Mouse (Mus musculus) limb, embryonic 15.5 days (tissue): ENCODE measurements around the gene Hoxa7. TPM values are rescaled to one million over a fixed set of nuclear protein-coding genes. Genes with fewer than 3 reads are reported as not detected.

Source experiments
- ATAC-seq: fragments of 200-750 bp; cut with Nextera tagmentation; 2 replicates; pipeline ENCODE4 v1.8.0; 2017; ENCODE audit warnings: low read depth, moderate TSS enrichment; ENCODE audit not compliant: insufficient number of reproducible peaks, low FRiP score, low TSS enrichment
- H3K27ac ChIP-seq: fragments of 300-500 bp; sonication (generic); 2 replicates; pipeline ENCODE4 v1.5.1; 2015; ENCODE audit warnings: moderate library complexity, mild to moderate bottlenecking, inconsistent platforms
- H3K27me3 ChIP-seq: fragments of 300-500 bp; sonication (generic); 2 replicates; pipeline ENCODE4 v1.6.1; 2015; ENCODE audit warnings: inconsistent platforms
- H3K36me3 ChIP-seq: fragments of 300-500 bp; sonication (generic); 2 replicates; pipeline ENCODE4 v1.6.1; 2015; ENCODE audit warnings: inconsistent platforms
- H3K4me1 ChIP-seq: fragments of 300-500 bp; sonication (generic); 2 replicates; pipeline ENCODE4 v1.6.1; 2015; ENCODE audit warnings: inconsistent platforms
- H3K4me2 ChIP-seq: fragments of 300-500 bp; sonication (generic); 2 replicates; pipeline ENCODE4 v1.6.1; 2015; ENCODE audit warnings: mild to moderate bottlenecking, inconsistent platforms
- H3K4me3 ChIP-seq: fragments of 300-500 bp; sonication (generic); 2 replicates; pipeline ENCODE4 v1.5.1; 2015; ENCODE audit warnings: mild to moderate bottlenecking, inconsistent platforms
- H3K9ac ChIP-seq: fragments of 300-500 bp; sonication (generic); 2 replicates; pipeline ENCODE4 v1.6.1; 2015; ENCODE audit warnings: inconsistent platforms
- H3K9me3 ChIP-seq: fragments of 300-500 bp; sonication (generic); 2 replicates; pipeline ENCODE4 v1.6.1; 2016; ENCODE audit warnings: inconsistent platforms
- WGBS: fragments of 180-500 bp; shearing (Covaris S2); methylation state at CpG from one replicate; pipeline ENCODE4 v1.1.7; 2015; 5-methylcytosine and 5-hydroxymethylcytosine counted together
- polyA plus RNA-seq: library from polyadenylated mRNA; unstranded; fragments of >200 nt; fragmentation: Nextera tagmentation; extraction: Ambion mirVana; gene quantifications from 2 replicates; pipeline ENCODE4 v1.2.1, GENCODE M21; 2015

The Hoxa7 gene
- polyA plus RNA-seq, 1 experiment from 2014 or later, result 12.0 TPM

DNA sequence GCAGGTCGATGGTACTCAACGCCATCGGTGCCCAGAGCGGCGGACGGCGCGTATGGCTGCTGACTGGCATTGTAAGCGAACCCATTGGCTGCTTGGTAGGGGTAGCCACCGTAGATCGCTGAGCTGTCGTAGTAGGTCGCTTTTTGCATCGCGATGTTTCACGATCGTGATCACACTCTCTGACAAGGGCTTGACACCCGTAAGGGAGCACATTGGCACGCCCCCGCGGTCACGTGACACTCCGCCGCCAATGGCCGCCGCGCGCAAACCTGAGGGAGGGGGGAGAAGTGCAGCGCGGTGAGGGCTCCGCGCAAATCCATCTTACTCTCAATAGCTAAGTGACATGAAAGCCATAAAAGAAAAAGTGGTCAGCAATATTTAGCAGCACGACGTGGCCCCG, 49.2 kb downstream of the Hoxa7 start:
- Histone ChIP-seq H3K27ac (peak overlapping the region; percentile 59; the same call in 1 of the 2 replicates), H3K9me3 (no peaks in the 10 kb centered on the region), H3K36me3 (peaks cover 5% of the 10 kb centered on the region; the same call in 1 of the 2 replicates), H3K4me2 (peak overlapping the region; percentile 64), H3K27me3 (peaks cover 77% of the 10 kb centered on the region), H3K4me3 (peak overlapping the region; percentile 38), H3K4me1 (peaks cover 51% of the 10 kb centered on the region), H3K9ac (no peak overlapping the region)
- peak; percentile 71 for ATAC-seq
- 4% methylated on average over 35 of the region's 35 CpGs for WGBS

DNA sequence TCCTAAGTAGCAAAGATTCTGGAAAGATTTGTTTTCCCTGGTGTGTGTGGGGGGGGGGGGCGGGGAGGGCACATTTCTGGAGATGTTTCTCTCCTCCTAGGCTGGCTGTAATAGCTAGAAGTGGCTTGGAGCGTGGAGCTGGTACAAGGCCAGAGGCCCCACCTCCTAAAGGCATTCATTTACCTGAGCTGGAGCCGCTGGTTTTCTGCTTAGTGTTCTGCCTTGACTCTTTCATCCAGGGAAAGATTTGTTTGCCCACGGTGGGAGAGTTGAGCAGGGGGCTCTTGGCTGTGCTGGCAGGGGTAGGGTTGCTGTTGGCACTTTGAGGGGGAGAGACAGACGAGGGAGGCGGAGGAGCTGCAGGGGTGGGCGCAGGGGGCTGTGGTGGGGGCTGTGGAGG, 49.7 kb downstream of the Hoxa7 start:
- Histone ChIP-seq H3K4me2 (peak overlapping the region; percentile 64), H3K27ac (peak overlapping the region; percentile 47; the same call in 1 of the 2 replicates), H3K36me3 (peaks cover 5% of the 10 kb centered on the region; the same call in 1 of the 2 replicates), H3K9ac (no peak overlapping the region), H3K4me1 (peaks cover 46% of the 10 kb centered on the region), H3K27me3 (peaks cover 75% of the 10 kb centered on the region), H3K4me3 (peak overlapping the region; percentile 38; the same call in 1 of the 2 replicates), H3K9me3 (no peaks in the 10 kb centered on the region)
- no peak; the same call in 1 of the 2 replicates for ATAC-seq
- WGBS, result 35% methylated on average over 7 of the region's 7 CpGs

DNA sequence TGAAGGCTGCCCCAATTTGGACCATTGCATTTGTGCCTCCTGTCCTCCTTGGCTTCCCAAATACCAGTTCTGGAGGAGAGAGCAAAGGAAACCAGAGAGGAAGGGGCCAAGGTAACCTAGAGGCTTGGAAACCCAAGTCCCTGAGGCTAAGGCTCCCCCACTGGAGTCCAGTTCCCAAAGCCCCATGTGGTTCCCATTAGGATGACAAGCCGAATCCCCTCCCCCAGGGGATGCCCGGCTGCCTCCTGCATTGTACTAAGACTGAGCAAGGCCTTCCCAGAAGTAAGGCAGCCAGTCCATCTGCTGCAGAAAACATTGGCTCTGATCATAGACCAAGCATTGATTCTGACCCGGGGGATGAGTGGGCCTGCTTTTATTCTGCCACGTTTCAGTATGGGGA, 50.3 kb downstream of the Hoxa7 start:
- Histone ChIP-seq H3K4me1 (peaks cover 39% of the 10 kb centered on the region), H3K27me3 (peaks cover 75% of the 10 kb centered on the region), H3K36me3 (peaks cover 5% of the 10 kb centered on the region; the same call in 1 of the 2 replicates), H3K4me3 (no peak overlapping the region), H3K4me2 (no peak overlapping the region), H3K9me3 (no peaks in the 10 kb centered on the region), H3K9ac (no peak overlapping the region), H3K27ac (0 out of 2 replicates have a peak overlapping the region, but pooled peaks have one; percentile 2)
- WGBS, result 32% methylated on average over 4 of the region's 4 CpGs
- ATAC-seq, result no peak

DNA sequence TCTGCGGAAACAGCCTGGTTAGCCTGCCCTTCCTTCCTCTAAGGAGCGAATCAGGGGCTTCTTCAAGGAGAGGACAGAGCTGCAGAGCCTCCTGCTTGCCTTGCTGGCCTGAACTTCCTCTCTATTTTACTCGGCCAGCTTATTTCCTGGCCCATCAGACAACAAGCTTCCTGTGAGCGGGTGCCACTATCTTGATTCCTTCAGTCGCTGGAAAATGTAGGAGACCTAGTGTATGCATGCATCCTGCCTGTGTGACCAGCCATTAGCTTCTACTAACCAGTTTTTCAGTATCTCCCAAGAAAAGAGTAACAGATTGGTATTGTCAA, 50.8 kb downstream of the Hoxa7 start:
- ATAC-seq, result no peak
- Histone ChIP-seq H3K27me3 (peaks cover 78% of the 10 kb centered on the region), H3K4me3 (no peak overlapping the region), H3K9me3 (no peaks in the 10 kb centered on the region), H3K4me2 (no peak overlapping the region), H3K4me1 (peaks cover 36% of the 10 kb centered on the region), H3K27ac (peak overlapping the region; percentile 47; the same call in 1 of the 2 replicates), H3K36me3 (peaks cover 5% of the 10 kb centered on the region; the same call in 1 of the 2 replicates), H3K9ac (no peak overlapping the region)
- 57% methylated on average over 5 of the region's 5 CpGs for WGBS

DNA sequence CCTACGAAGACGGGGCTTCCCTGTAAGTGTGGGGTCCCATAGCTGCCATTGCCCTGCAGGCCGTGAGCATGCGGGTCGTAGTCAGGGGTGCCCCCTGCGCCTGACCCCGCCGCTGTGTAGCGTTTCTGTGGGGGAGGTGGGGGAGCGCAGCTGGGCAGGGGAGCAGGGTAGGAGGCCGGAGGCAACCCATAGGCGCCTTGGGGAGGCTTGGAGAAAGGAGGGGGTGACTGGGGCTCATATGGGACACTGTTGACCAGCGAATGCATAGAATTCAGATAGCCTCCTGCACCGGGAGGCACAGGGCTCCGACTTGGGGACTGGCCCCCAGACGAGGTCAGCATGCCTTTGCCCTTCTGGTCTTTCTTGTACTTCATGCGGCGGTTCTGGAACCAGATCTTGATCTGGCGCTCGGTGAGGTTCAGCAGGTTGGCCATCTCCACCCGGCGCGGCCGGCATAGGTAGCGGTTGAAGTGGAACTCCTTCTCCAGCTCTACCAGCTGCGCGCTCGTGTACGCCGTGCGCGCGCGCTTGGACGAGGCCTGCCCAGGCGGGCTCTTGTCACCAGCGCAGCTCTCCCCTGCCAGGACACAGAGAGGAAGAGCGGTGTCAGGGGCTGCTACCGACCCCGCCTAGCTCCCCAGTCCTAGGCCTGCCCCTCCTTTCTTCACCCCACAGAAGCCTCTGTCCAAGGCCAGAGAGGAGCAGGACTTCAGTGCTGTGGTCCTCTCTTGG, 51.3 kb downstream of the Hoxa7 start:
- peak overlapping the region; percentile 47; the same call in 1 of the 2 replicates for H3K27ac ChIP-seq
- peaks cover 5% of the 10 kb centered on the region; the same call in 1 of the 2 replicates for H3K36me3 ChIP-seq
- H3K4me2 ChIP-seq, result no peak overlapping the region
- peaks cover 36% of the 10 kb centered on the region for H3K4me1 ChIP-seq
- H3K9me3 ChIP-seq, result no peaks in the 10 kb centered on the region
- H3K27me3 ChIP-seq, result peaks cover 80% of the 10 kb centered on the region
- no peak overlapping the region for H3K4me3 ChIP-seq
- WGBS, result 61% methylated on average over 40 of the region's 40 CpGs
- no peak for ATAC-seq
- no peak overlapping the region for H3K9ac ChIP-seq

DNA sequence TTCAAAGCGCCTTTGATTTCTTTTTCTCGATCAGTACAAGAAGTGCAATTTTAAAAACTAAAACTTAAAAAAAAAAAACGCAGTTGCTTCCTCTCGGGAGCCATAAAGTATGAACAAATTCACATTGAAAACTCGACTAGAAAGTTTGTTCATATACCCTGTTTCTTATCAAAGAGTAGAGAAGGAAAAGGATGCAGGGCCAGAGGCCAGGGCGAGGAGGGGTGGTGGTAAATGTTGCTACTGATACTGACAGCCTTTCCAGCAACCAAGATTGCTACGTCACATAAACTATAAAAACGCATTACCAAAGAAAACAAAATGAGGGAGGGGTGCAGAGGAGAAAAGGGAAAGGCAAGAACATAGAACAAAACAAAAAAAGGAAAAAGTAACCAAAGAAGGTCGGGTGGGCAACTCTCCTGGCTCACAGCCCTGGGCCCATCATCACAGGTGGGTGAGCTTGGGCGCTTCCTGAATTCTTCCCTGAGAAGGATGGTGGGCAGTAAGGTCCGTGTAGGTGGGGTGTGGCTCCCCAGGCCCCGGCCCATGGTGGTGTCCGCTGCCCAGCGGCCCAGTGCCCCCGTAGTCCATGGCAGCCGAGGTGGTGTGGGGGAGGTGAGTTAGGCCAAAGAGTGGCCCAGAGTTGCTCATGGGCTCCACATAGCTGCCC, 52.0 kb downstream of the Hoxa7 start:
- peaks cover 76% of the 10 kb centered on the region for H3K27me3 ChIP-seq
- H3K9ac ChIP-seq, result no peak overlapping the region
- no peak for ATAC-seq
- no peak overlapping the region for H3K4me3 ChIP-seq
- no peak overlapping the region for H3K27ac ChIP-seq
- H3K4me1 ChIP-seq, result peaks cover 36% of the 10 kb centered on the region
- H3K4me2 ChIP-seq, result no peak overlapping the region
- no peaks in the 10 kb centered on the region for H3K9me3 ChIP-seq
- peaks cover 5% of the 10 kb centered on the region; the same call in 1 of the 2 replicates for H3K36me3 ChIP-seq
- WGBS, result 66% methylated on average over 16 of the region's 16 CpGs

DNA sequence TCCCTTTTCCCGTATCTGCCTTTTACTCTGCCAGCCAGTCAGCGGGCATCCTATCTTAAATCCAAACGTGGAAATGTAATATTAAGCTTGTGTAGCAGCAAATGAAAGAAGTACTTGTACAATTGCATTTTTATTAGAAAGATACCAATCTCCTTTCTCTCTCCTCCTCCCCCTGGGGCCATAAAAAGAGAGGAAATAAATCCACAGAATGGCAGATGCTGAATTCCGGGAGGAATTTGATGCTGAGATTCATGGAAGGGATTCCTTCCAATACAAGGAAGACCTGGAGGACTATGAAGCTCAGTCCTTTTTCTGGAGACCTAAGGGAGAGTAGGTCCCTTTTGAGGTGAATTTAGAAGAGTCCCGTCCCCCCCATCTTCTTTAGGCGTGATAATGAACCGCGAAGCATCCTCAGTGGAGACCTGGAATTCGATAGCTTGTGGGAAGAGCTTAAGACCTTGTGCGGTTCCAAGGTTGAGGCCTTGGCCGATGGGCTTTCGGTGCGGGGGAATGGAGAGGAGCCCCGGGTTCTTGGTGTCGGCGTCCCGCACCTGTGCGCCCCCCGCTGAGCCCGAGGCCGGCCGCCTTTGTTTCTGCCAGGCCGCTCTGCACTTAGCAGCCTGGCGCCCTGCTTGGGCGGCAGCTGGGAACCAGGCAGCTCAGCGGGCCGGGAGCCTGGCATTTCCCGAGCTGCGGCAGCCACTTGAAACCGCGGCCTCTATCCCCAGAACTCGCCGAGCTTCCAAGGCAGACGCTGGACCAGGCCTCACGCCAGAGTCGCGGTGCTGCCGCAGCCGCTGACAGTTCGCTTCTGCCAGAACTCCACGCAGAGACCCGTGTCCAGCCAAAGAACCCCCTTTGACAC, 53.2 kb downstream of the Hoxa7 start:
- Histone ChIP-seq H3K4me1 (peaks cover 43% of the 10 kb centered on the region), H3K9ac (no peak overlapping the region), H3K27me3 (peaks cover 84% of the 10 kb centered on the region), H3K27ac (no peak overlapping the region), H3K9me3 (no peaks in the 10 kb centered on the region), H3K4me3 (no peak overlapping the region), H3K4me2 (peak overlapping the region; percentile 17; the same call in 1 of the 2 replicates), H3K36me3 (peaks cover 5% of the 10 kb centered on the region; the same call in 1 of the 2 replicates)
- WGBS, result 35% methylated on average over 42 of the region's 42 CpGs
- no peak for ATAC-seq

DNA sequence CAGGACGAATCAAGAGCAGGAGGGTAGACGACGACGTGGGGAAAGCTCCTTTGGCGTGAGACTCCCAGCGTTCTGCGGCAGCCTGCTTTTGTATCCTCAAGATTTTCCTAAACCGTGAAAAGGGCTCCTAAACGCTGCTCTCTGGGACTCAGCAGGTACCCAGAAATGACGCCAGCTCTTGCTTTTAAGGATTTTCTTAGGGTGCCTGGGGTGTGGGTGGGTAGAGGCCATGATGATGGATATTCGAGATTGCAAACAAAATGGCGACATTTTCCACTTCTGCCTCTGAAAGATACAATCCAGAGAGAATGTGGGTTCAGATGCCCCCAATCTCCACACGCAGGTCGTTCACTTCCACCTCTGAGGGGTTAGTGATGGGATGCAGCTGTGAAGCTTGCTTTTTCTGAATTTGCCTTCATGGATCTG, 53.9 kb downstream of the Hoxa7 start:
- Histone ChIP-seq H3K9ac (no peak overlapping the region), H3K27ac (no peak overlapping the region), H3K36me3 (peaks cover 5% of the 10 kb centered on the region; the same call in 1 of the 2 replicates), H3K27me3 (peaks cover 88% of the 10 kb centered on the region), H3K4me3 (no peak overlapping the region), H3K4me1 (peaks cover 39% of the 10 kb centered on the region), H3K4me2 (no peak overlapping the region), H3K9me3 (no peaks in the 10 kb centered on the region)
- WGBS, result 53% methylated on average over 14 of the region's 14 CpGs
- ATAC-seq, result no peak

DNA sequence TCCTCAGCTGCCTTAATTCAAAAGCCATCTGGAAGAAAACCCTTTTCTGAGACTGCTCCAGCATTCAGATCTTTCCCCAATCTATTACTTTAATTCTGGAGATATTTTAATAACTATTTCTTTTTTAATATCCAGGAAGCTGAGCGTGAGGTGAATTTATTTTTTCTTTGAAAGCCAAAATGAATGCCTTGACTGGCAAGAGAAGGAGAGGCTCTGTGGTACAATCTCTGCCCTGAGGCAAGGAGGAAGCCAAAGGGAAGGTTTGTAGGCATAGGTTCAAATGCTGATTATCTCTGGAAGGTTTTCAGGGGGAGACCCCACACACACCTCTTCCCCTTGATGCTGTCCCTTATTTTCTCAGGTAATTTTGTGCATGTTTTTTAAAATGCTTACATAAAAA, 54.5 kb downstream of the Hoxa7 start:
- Histone ChIP-seq H3K9me3 (no peaks in the 10 kb centered on the region), H3K4me1 (peaks cover 33% of the 10 kb centered on the region), H3K27me3 (peaks cover 87% of the 10 kb centered on the region), H3K4me2 (no peak overlapping the region), H3K9ac (no peak overlapping the region), H3K4me3 (no peak overlapping the region), H3K27ac (no peak overlapping the region), H3K36me3 (peaks cover 5% of the 10 kb centered on the region; the same call in 1 of the 2 replicates)
- 74% methylated on average over 1 of the region's 1 CpGs for WGBS
- ATAC-seq, result no peak

DNA sequence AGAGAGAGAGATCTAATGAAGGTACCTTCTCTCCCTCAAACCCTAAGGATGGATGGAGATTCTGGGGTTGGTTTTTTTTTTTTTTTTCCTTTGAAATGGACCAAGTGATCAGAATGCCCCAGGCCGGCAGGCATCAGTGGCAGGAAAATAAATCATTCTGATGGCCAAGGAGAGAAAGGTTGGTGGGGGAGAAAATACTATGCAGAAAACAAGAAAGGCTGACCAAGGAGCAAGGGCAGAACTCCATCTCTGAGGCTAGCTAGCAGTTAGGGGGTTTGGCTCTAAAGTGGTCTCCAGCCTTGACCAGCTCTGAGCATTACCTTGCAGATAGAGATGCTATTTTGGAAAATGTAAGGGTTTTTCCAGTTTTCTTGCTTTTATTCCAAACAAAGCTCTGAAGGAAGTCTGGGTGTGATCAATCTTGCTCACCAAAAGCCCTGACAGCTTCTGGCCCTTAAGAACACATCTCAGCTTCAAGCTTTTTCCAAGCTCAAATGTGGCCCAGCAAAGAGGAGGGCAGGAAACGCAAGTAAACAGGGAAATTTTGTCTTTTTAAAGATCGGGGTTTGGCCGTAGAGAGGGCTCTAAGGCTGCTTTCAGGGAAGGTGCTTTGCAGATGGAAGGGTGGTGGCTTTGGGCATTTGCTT, 55.1 kb downstream of the Hoxa7 start:
- H3K27ac ChIP-seq, result no peak overlapping the region
- peaks cover 86% of the 10 kb centered on the region for H3K27me3 ChIP-seq
- peaks cover 27% of the 10 kb centered on the region for H3K4me1 ChIP-seq
- peaks cover 5% of the 10 kb centered on the region; the same call in 1 of the 2 replicates for H3K36me3 ChIP-seq
- H3K9me3 ChIP-seq, result no peaks in the 10 kb centered on the region
- 39% methylated on average over 4 of the region's 4 CpGs for WGBS
- no peak overlapping the region for H3K4me3 ChIP-seq
- no peak overlapping the region for H3K9ac ChIP-seq
- no peak for ATAC-seq
- no peak overlapping the region for H3K4me2 ChIP-seq
